Mouse (Mus musculus): ENCODE results near the gene Slc25a12. TPM values are rescaled to one million over a fixed set of nuclear protein-coding genes. Genes with fewer than 3 reads are reported as not detected.

Gene Slc25a12
- total RNA-seq, 2 experiments from 2014 or later, result 163 to 173 TPM

Other genes starting within 250 kb of the Slc25a12 start
- gene Cybrd1, start 249.8 kb downstream of the Slc25a12 start, total RNA-seq (2021), result 1 to 10 TPM; 2.9 to 3.5 TPM
- 100 to 1,000 TPM; 137 to 146 TPM for gene Dync1i2, start 156.0 kb downstream of the Slc25a12 start, total RNA-seq (2021)
- gene Hat1, start 21.2 kb upstream of the Slc25a12 start, total RNA-seq (2021), result 10 to 100 TPM; 15.6 to 19.1 TPM
- 10 to 100 TPM; 14.4 to 14.6 TPM for gene Metap1d, start 85.5 kb upstream of the Slc25a12 start, total RNA-seq (2021)
- gene Dlx1, start 160.4 kb upstream of the Slc25a12 start, total RNA-seq (2021), result 10 to 100 TPM; 20.7 to 24.2 TPM
- gene Dlx2, start 179.0 kb upstream of the Slc25a12 start, total RNA-seq (2021), result 1 to 10 TPM; 4.7 to 6.9 TPM